Mouse (Mus musculus): ENCODE measurements around the gene Mroh3. TPM values are rescaled to one million over a fixed set of nuclear protein-coding genes. Genes with fewer than 3 reads are reported as not detected.

The Mroh3 gene
- polyA plus RNA-seq, 1 experiment from 2014 or later = not detected

DNA sequence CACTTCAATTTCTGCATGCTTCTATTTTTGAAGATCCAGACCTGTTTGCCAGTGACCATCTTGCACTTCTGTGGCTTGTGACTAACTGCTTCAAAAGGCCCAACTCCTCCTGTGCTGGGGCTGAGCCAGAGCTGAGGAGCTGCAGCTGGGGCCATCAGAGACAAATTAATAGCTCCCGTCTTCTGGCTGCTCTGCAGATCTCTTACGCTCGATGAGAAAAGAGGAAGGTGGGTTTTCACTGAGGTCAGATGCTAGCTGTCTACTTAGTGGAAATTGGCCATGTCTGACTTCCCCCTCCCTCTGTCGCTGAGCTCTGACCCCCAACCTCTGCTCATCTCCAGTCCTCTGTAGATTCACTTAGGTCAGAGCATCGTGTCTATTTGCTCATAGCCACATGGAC lies 37.0 kb upstream of the Mroh3 start:
- Histone ChIP-seq H3K9ac (ENCODE audit: low read depth, low read length) (no peak overlapping the region), H3K27ac (ENCODE audit: low read length) (no peak overlapping the region), H3K9me3 (replicated peaks; ENCODE audit: control insufficient read depth, low read length) (no peaks in the 10 kb centered on the region), H3K36me3 (ENCODE audit: control insufficient read depth, insufficient read depth) (no peaks in the 10 kb centered on the region), H3K27me3 (ENCODE audit: control insufficient read depth, insufficient read depth, low read depth, low read length) (no peaks in the 10 kb centered on the region), H3K4me1 (ENCODE audit: control insufficient read depth, low read depth, low read length) (no peaks in the 10 kb centered on the region), H3K4me3 (ENCODE audit: low read depth, low read length) (no peak overlapping the region), H3K4me2 (ENCODE audit: low read depth, low read length) (no peak overlapping the region)
- 22% methylated on average over 5 of the region's 5 CpGs for WGBS (ENCODE audit: insufficient replicate concordance)
- no peak for ATAC-seq (ENCODE audit: low read depth)

DNA sequence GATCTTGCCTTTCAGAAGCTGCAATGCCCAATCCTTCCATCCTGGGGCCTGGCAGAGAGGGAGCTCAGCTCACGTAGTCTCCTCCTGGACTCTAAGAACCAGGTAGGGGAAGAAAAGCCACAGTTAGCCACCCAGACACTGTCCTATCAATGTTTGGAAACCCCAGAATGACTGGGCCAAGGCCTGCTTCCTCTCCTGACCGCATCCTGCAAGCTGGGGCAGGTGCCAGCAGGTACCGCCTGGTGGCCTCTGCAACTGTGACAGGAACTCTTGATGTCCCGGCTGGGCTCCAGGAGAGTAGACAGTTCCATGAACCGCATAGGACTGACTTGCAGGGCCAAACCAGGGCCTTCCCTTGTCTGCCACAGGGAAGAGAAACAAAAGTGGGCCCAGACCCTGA lies 34.8 kb upstream of the Mroh3 start:
- whole genome bisulfite sequencing (ENCODE audit: insufficient replicate concordance) = 66% methylated on average over 5 of the region's 5 CpGs
- Histone ChIP-seq H3K4me2 (ENCODE audit: low read depth, low read length) (no peak overlapping the region), H3K9me3 (replicated peaks; ENCODE audit: control insufficient read depth, low read length) (no peaks in the 10 kb centered on the region), H3K36me3 (ENCODE audit: control insufficient read depth, insufficient read depth) (no peaks in the 10 kb centered on the region), H3K27ac (ENCODE audit: low read length) (no peak overlapping the region), H3K4me3 (ENCODE audit: low read depth, low read length) (no peak overlapping the region), H3K27me3 (ENCODE audit: control insufficient read depth, insufficient read depth, low read depth, low read length) (no peaks in the 10 kb centered on the region), H3K4me1 (ENCODE audit: control insufficient read depth, low read depth, low read length) (no peaks in the 10 kb centered on the region), H3K9ac (ENCODE audit: low read depth, low read length) (no peak overlapping the region)
- no peak for ATAC-seq (ENCODE audit: low read depth)

DNA sequence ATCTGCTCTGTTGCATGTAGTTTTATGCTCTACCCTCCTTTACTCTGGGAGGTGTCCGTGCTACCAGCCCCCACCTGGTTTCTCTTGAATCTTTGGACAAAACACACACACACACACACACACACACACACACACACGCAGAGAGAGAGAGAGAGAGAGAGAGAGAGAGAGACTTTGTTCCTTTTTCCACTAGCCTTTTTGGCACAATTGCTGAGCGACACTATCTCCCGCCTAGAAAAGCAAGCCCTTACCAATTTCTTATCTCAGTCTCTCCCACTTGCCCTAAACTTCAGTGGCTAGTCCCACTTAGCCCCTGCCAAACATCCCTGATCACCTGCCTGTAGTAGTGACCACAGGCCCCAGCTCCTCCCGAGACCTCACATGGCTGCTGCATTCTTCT lies 31.8 kb upstream of the Mroh3 start:
- Histone ChIP-seq H3K27me3 (ENCODE audit: control insufficient read depth, insufficient read depth, low read depth, low read length) (no peaks in the 10 kb centered on the region), H3K27ac (ENCODE audit: low read length) (no peak overlapping the region), H3K9me3 (replicated peaks; ENCODE audit: control insufficient read depth, low read length) (no peaks in the 10 kb centered on the region), H3K4me1 (ENCODE audit: control insufficient read depth, low read depth, low read length) (no peaks in the 10 kb centered on the region), H3K4me2 (ENCODE audit: low read depth, low read length) (no peak overlapping the region), H3K36me3 (ENCODE audit: control insufficient read depth, insufficient read depth) (no peaks in the 10 kb centered on the region), H3K4me3 (ENCODE audit: low read depth, low read length) (no peak overlapping the region), H3K9ac (ENCODE audit: low read depth, low read length) (no peak overlapping the region)
- WGBS (ENCODE audit: insufficient replicate concordance) = 54% methylated on average over 5 of the region's 5 CpGs
- no peak for ATAC-seq (ENCODE audit: low read depth)

DNA sequence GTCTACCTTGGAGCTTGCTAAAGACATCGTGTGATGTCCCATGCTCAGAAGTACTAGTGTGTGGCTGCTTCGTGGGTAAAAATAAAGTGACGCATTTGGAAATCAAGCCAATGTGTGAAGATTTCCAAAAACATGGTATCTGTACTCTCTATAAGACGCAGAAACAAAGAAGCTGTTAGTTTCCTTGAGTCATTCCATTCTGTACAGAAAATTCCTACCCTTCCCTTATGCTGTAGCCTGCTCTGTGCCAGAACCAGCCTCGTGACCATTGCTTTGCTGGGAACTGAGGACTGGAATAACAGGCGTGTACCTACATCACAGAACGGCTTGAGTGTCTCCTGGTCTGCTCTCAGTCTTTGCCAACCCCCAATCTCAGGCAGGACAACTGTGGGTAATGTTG lies 29.2 kb upstream of the Mroh3 start:
- Histone ChIP-seq H3K9me3 (replicated peaks; ENCODE audit: control insufficient read depth, low read length) (no peaks in the 10 kb centered on the region), H3K4me2 (ENCODE audit: low read depth, low read length) (no peak overlapping the region), H3K36me3 (ENCODE audit: control insufficient read depth, insufficient read depth) (no peaks in the 10 kb centered on the region), H3K4me3 (ENCODE audit: low read depth, low read length) (no peak overlapping the region), H3K27me3 (ENCODE audit: control insufficient read depth, insufficient read depth, low read depth, low read length) (no peaks in the 10 kb centered on the region), H3K4me1 (ENCODE audit: control insufficient read depth, low read depth, low read length) (no peaks in the 10 kb centered on the region), H3K27ac (ENCODE audit: low read length) (no peak overlapping the region), H3K9ac (ENCODE audit: low read depth, low read length) (no peak overlapping the region)
- WGBS (ENCODE audit: insufficient replicate concordance) = 55% methylated on average over 7 of the region's 7 CpGs
- ATAC-seq (ENCODE audit: low read depth) = no peak

DNA sequence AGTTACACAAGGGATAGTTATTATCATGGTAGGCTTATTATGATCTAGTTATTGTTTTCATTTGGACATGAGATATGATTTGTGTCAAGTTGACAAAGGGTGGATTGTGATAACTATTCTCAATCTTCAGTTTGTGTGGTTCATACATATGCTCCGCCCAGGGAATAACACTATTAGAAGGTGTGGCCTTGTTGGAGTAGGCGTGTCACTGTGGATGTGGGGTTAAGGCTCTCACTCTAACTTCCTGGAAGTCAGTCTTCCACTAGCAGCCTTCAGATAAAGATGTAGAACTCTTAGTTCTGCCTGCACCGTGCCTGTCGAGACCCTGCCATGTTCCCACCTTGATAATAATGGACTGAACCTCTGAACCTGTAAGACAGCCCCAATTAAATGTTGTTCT lies 25.9 kb upstream of the Mroh3 start:
- Histone ChIP-seq H3K4me3 (ENCODE audit: low read depth, low read length) (no peak overlapping the region), H3K27me3 (ENCODE audit: control insufficient read depth, insufficient read depth, low read depth, low read length) (peaks cover 22% of the 10 kb centered on the region), H3K4me2 (ENCODE audit: low read depth, low read length) (no peak overlapping the region), H3K36me3 (ENCODE audit: control insufficient read depth, insufficient read depth) (no peaks in the 10 kb centered on the region), H3K9me3 (replicated peaks; ENCODE audit: control insufficient read depth, low read length) (no peaks in the 10 kb centered on the region), H3K4me1 (ENCODE audit: control insufficient read depth, low read depth, low read length) (no peaks in the 10 kb centered on the region), H3K27ac (ENCODE audit: low read length) (no peak overlapping the region), H3K9ac (ENCODE audit: low read depth, low read length) (no peak overlapping the region)
- no peak for ATAC-seq (ENCODE audit: low read depth)
- 54% methylated on average over 4 of the region's 4 CpGs for WGBS (ENCODE audit: insufficient replicate concordance)

DNA sequence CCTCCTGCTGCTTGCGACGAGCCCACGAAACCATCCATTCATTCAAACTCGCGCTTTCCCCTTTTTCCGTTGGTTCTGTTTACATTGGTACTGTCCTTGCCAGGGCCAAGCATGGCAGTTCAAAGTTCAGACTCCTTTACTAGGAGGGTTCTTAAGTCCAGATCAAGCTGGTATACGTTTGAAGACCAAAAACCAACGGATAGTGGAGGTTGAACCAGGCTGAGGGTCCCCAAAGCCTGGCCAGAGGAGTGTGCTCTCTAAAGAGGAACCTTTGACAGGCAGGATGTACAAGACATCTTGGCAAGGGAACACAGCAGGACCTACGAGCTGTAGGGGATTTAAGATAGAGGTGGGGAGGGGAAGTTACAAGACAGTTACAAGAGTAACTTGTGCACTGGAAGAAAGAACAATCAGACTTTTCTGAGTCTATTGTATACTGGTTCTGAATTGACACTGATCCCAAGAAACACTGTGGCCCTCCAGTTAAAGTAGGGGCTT lies 22.0 kb upstream of the Mroh3 start:
- Histone ChIP-seq H3K27me3 (ENCODE audit: control insufficient read depth, insufficient read depth, low read depth, low read length) (peaks cover 51% of the 10 kb centered on the region), H3K4me2 (ENCODE audit: low read depth, low read length) (peak overlapping the region; percentile 63), H3K9me3 (replicated peaks; ENCODE audit: control insufficient read depth, low read length) (no peaks in the 10 kb centered on the region), H3K36me3 (ENCODE audit: control insufficient read depth, insufficient read depth) (no peaks in the 10 kb centered on the region), H3K9ac (ENCODE audit: low read depth, low read length) (no peak overlapping the region), H3K4me3 (ENCODE audit: low read depth, low read length) (peak overlapping the region; percentile 55), H3K27ac (ENCODE audit: low read length) (no peak overlapping the region), H3K4me1 (ENCODE audit: control insufficient read depth, low read depth, low read length) (no peaks in the 10 kb centered on the region; the same call in 1 of the 2 replicates)
- no peak for ATAC-seq (ENCODE audit: low read depth)
- 2% methylated on average over 9 of the region's 9 CpGs for WGBS (ENCODE audit: insufficient replicate concordance)

DNA sequence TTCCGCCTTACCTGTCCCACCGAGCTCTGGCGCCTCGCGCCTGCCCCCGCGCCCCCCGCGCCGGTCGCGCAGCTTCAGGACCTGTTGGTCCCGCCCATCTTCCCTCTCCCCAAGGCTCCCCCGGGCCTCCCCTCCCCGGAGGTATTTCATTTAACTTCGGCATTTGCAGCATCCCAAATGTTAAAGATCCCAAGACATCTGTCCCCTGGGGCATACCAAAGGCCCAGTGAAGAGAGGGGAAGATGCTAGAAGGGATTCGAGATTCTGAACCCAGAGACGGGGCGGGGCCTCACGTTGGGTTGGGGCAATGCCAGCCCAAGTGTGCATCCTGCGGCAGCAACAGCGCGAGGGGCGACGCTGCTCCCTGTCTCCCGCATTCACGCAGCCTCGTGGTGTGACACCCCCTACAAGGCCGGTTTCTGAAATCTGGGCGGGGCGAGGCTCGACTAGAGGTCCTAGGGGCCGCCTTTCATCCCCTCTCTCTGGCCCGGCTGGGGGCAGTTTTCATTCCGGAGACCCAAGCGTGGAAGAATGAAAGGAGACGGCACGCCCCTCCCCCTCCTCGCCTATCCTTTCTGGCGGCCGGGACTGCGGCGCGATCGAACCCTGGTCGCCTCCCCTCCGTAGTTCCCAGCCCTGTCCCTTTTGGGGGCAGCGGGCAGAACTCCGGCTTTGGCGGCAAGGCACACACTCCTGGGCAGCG lies 21.4 kb upstream of the Mroh3 start, which contains the start of gene Inava:
Inava (minus strand) TSS at position 373 of the 703 bp plus-strand sequence.
- Histone ChIP-seq H3K36me3 (ENCODE audit: control insufficient read depth, insufficient read depth) (no peaks in the 10 kb centered on the region), H3K27me3 (ENCODE audit: control insufficient read depth, insufficient read depth, low read depth, low read length) (peaks cover 51% of the 10 kb centered on the region), H3K4me1 (ENCODE audit: control insufficient read depth, low read depth, low read length) (peaks cover 2% of the 10 kb centered on the region; the same call in 1 of the 2 replicates), H3K4me3 (ENCODE audit: low read depth, low read length) (peak within 1 kb of the TSS; percentile 55), H3K9me3 (replicated peaks; ENCODE audit: control insufficient read depth, low read length) (no peaks in the 10 kb centered on the region), H3K27ac (ENCODE audit: low read length) (no peak within 1 kb of the TSS), H3K4me2 (ENCODE audit: low read depth, low read length) (peak within 1 kb of the TSS; percentile 63), H3K9ac (ENCODE audit: low read depth, low read length) (0 out of 2 replicates have a peak within 1 kb of the TSS, but pooled peaks have one; percentile 4)
- 1% methylated on average over 51 of the region's 51 CpGs for WGBS (ENCODE audit: insufficient replicate concordance)
- ATAC-seq (ENCODE audit: low read depth) = peak; percentile 32; the same call in 1 of the 2 replicates

DNA sequence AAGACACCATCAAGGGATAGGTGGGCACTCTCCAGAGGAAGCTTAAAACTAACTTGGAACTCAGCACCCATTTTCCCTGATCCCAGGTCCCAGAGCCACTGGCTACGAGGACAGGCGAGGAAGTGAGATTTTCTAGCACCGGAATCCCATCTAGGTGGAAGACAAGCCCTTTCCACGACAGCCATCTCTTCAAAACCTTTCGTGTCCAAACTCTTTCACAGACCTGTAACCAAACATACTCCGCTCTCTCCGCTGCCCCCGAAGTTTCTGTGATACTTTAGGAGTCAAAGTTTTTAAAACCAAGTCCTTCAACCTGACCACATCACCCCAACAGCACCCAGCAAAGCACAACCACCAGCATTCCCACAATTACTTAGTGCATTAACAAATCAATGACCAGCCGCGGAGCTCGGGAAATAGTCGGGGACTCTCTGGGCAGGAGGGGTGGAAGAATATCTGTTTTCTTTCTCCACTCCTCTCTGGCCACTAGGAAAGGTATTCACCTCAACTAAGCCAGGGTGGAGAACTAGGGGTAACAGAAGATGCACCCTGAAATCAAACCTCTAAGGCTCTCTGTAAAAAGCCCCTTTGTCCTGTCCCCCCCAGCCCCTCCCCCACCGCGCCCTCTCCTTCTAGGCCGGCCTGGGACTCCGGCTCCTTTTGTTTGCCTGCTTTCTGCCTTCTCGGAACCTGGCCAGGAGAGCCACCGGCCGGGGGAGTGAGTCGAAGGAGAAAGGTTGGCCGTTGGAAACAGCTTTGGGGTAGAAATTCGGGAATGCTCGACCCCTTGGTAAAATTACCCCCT lies 20.6 kb upstream of the Mroh3 start:
- Histone ChIP-seq H3K4me2 (ENCODE audit: low read depth, low read length) (peak overlapping the region; percentile 63), H3K9me3 (replicated peaks; ENCODE audit: control insufficient read depth, low read length) (no peaks in the 10 kb centered on the region), H3K27me3 (ENCODE audit: control insufficient read depth, insufficient read depth, low read depth, low read length) (peaks cover 51% of the 10 kb centered on the region), H3K27ac (ENCODE audit: low read length) (no peak overlapping the region), H3K36me3 (ENCODE audit: control insufficient read depth, insufficient read depth) (no peaks in the 10 kb centered on the region), H3K4me3 (ENCODE audit: low read depth, low read length) (peak overlapping the region; percentile 55), H3K9ac (ENCODE audit: low read depth, low read length) (no peak overlapping the region), H3K4me1 (ENCODE audit: control insufficient read depth, low read depth, low read length) (peaks cover 2% of the 10 kb centered on the region; the same call in 1 of the 2 replicates)
- 3% methylated on average over 23 of the region's 23 CpGs for WGBS (ENCODE audit: insufficient replicate concordance)
- ATAC-seq (ENCODE audit: low read depth) = no peak

Measured in liver, embryonic 16.5 days (tissue).